Mouse (Mus musculus) neural tube, embryonic 12.5 days (tissue): ENCODE results near the gene Rtp1. TPM values are rescaled to one million over a fixed set of nuclear protein-coding genes. Genes with fewer than 3 reads are reported as not detected.
A peak's percentile ranks its signal among the peaks of the same experiment; 100 is the strongest.

Experiments
- ATAC-seq: fragments of 200-750 bp; cut with Nextera tagmentation; 2 replicates; pipeline ENCODE4 v1.8.0; 2017; ENCODE audit warnings: low read depth, mild to moderate bottlenecking, moderate TSS enrichment, moderate library complexity; ENCODE audit not compliant: low FRiP score
- H3K27ac ChIP-seq: fragments of 300-500 bp; sonication (generic); 2 replicates; pipeline ENCODE4 v1.5.1; 2016
- H3K27me3 ChIP-seq: fragments of 300-500 bp; sonication (generic); replicated peaks from 2 replicates; pipeline ENCODE4 v1.6.1; 2016; ENCODE audit warnings: mild to moderate bottlenecking
- H3K36me3 ChIP-seq: fragments of 300-500 bp; sonication (generic); 2 replicates; pipeline ENCODE4 v1.6.1; 2016; ENCODE audit warnings: mild to moderate bottlenecking
- H3K4me1 ChIP-seq: fragments of 300-500 bp; sonication (generic); 2 replicates; pipeline ENCODE4 v1.6.1; 2016
- H3K4me2 ChIP-seq: fragments of 300-500 bp; sonication (generic); replicated peaks from 2 replicates; pipeline ENCODE4 v1.6.1; 2016; ENCODE audit warnings: mild to moderate bottlenecking
- H3K4me3 ChIP-seq: fragments of 300-500 bp; sonication (generic); 2 replicates; pipeline ENCODE4 v1.5.1; 2016
- H3K9ac ChIP-seq: fragments of 300-500 bp; sonication (generic); 2 replicates; pipeline ENCODE4 v1.6.1; 2016; ENCODE audit warnings: mild to moderate bottlenecking
- H3K9me3 ChIP-seq: fragments of 300-500 bp; sonication (generic); 2 replicates; pipeline ENCODE4 v1.6.1; 2016; ENCODE audit warnings: mild to moderate bottlenecking
- WGBS: fragments of 180-500 bp; shearing (Covaris S2); methylation state at CpG from one replicate; pipeline ENCODE4 v1.1.7; 2016; 5-methylcytosine and 5-hydroxymethylcytosine counted together
- polyA plus RNA-seq: library from polyadenylated mRNA; unstranded; fragments of >200 nt; fragmentation: Nextera tagmentation; extraction: Ambion mirVana; gene quantifications from 2 replicates; pipeline ENCODE4 v1.2.1, GENCODE M21; 2016

The Rtp1 gene
- not detected in 2 replicates for polyA plus RNA-seq

DNA sequence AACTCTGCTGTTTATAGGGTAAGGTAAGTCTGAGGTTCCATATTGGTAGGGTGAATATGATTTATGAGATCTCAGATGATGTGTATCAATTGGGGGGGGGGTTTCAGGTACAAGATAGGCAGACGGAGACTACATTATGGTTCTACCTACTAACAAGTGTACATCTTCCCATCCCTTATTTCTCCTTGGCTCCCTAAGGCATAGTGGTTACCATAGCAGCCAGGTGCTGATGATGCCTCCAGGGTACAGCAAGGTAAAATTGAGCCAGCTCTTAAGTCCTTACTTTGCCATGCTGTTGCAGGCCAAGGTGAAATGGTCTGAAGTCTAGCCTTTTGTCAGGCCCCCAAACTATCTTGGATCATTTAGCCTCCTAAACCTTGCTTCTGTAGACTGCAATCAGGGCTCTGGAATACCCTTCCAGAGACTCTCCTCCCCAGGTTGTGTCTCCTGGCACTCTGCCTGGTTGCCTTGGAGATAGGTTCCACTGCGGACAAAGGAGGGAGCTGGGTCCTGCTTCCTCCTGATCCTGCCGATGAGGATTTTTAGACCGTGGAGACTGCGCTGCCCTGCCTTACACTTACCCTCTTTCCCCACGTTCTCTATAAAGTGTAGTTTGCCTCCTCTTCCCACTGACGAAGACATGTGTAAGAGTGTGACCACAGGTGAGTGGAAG is at the start of gene Rtp1:
Rtp1 (plus strand) TSS at position 487 of the 673 bp plus-strand sequence.
- H3K4me3 ChIP-seq, result no peak within 1 kb of the TSS
- H3K27me3 ChIP-seq, result no peaks in the 10 kb centered on the region
- H3K4me2 ChIP-seq, result no peak within 1 kb of the TSS
- 88% methylated on average over 7 of the region's 7 CpGs for WGBS
- H3K9me3 ChIP-seq, result no peaks in the 10 kb centered on the region
- no peak within 1 kb of the TSS for H3K9ac ChIP-seq
- no peak for ATAC-seq
- H3K36me3 ChIP-seq, result no peaks in the 10 kb centered on the region
- no peak within 1 kb of the TSS for H3K27ac ChIP-seq
- no peaks in the 10 kb centered on the region for H3K4me1 ChIP-seq

GRCm38 (mm10) chr16:23379536-23380230 is 49.2 kb upstream of the Rtp1 start:
- H3K36me3 ChIP-seq, result no peaks in the 10 kb centered on the region
- H3K9me3 ChIP-seq, result no peaks in the 10 kb centered on the region
- no peaks in the 10 kb centered on the region for H3K27me3 ChIP-seq
- H3K27ac ChIP-seq, result no peak overlapping the region
- no peak for ATAC-seq
- WGBS, result 79% methylated on average over 3 of the region's 3 CpGs
- no peak overlapping the region for H3K4me3 ChIP-seq
- no peaks in the 10 kb centered on the region for H3K4me1 ChIP-seq
- H3K9ac ChIP-seq, result no peak overlapping the region
- H3K4me2 ChIP-seq, result no peak overlapping the region

DNA sequence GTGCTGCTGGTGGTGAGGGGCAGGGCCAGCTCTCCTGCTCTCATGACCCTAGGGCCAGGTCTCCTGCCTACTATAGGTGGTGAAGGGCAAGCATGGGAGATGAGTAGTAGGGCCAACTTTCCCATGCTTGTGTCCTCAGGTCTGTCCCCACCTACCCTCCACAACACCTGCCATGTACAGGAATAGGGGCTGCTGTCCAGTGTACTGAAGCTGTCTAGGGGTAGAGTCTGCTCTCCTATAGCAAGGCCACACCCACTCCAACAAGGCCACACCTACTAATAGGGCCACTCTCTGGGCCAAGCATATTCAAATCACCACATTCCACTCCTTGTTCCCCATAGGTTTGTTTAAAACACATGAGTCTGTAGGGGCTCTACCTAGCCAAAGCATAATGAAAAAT is 44.6 kb upstream of the Rtp1 start:
- Histone ChIP-seq H3K36me3 (no peaks in the 10 kb centered on the region), H3K27me3 (no peaks in the 10 kb centered on the region), H3K4me1 (no peaks in the 10 kb centered on the region), H3K9ac (no peak overlapping the region), H3K27ac (no peak overlapping the region), H3K9me3 (no peaks in the 10 kb centered on the region), H3K4me3 (no peak overlapping the region), H3K4me2 (no peak overlapping the region)
- ATAC-seq, result no peak

GRCm38 (mm10) chr16:23397931-23398330 is 31.0 kb upstream of the Rtp1 start:
- Histone ChIP-seq H3K4me2 (no peak overlapping the region), H3K36me3 (no peaks in the 10 kb centered on the region), H3K9ac (no peak overlapping the region), H3K4me1 (no peaks in the 10 kb centered on the region), H3K4me3 (no peak overlapping the region), H3K27ac (no peak overlapping the region), H3K27me3 (no peaks in the 10 kb centered on the region), H3K9me3 (no peaks in the 10 kb centered on the region)
- no peak for ATAC-seq
- WGBS, result 93% methylated on average over 5 of the region's 5 CpGs

DNA sequence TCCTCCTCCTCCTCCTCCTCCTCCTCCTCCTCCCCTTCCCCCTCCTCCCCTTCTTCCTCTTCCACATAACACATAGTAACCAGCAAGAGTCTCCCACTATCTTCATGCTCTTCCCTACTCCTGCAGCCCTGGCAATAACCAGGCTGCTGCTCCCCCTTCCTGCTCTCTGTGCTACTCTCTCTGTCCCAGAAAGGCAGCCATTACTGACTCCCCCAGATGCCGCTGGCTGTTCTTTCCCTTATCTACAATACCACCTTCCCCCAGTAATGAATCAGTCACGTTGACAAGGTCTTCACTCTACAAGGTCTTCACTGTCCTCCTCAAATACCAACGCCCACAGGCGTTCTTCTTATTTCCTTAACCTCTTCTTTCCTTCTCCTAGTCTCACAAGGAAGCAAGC is 27.5 kb upstream of the Rtp1 start:
- no peak overlapping the region for H3K4me3 ChIP-seq
- ATAC-seq, result no peak
- no peaks in the 10 kb centered on the region for H3K9me3 ChIP-seq
- no peak overlapping the region for H3K27ac ChIP-seq
- H3K9ac ChIP-seq, result no peak overlapping the region
- H3K4me2 ChIP-seq, result no peak overlapping the region
- no peaks in the 10 kb centered on the region for H3K27me3 ChIP-seq
- H3K4me1 ChIP-seq, result no peaks in the 10 kb centered on the region
- 62% methylated on average over 4 of the region's 4 CpGs for WGBS
- no peaks in the 10 kb centered on the region for H3K36me3 ChIP-seq

DNA sequence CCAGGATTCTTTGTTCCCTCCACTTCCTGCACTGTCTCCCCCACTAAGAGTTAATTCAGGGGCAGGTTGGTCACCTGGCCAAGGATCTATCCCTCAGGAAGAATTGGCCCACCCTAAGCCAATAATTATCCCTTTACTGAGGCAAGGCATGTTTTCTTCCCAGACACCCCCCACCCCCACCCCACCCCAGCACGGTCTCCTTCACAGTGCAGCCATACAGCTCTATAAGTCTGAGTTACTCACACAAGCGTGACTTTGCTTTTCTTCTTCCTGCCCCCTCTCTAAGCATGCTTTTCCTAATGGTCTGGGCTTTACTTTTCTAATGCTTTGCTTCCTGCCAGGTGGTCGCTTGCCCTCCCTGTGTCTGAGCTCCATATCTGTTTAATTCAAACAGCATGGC is 27.0 kb upstream of the Rtp1 start:
- H3K4me3 ChIP-seq, result no peak overlapping the region
- no peak overlapping the region for H3K4me2 ChIP-seq
- H3K4me1 ChIP-seq, result no peaks in the 10 kb centered on the region
- no peaks in the 10 kb centered on the region for H3K9me3 ChIP-seq
- WGBS, result 68% methylated on average over 3 of the region's 3 CpGs
- no peak overlapping the region for H3K9ac ChIP-seq
- no peaks in the 10 kb centered on the region for H3K27me3 ChIP-seq
- ATAC-seq, result no peak
- no peak overlapping the region for H3K27ac ChIP-seq
- H3K36me3 ChIP-seq, result no peaks in the 10 kb centered on the region

- no peak overlapping the region for H3K27ac ChIP-seq
- WGBS, result 52% methylated on average over 8 of the region's 8 CpGs
- no peak overlapping the region for H3K9ac ChIP-seq
- H3K4me1 ChIP-seq, result no peaks in the 10 kb centered on the region
- peak; percentile 50; the same call in 1 of the 2 replicates for ATAC-seq
- H3K36me3 ChIP-seq, result no peaks in the 10 kb centered on the region
- H3K9me3 ChIP-seq, result no peaks in the 10 kb centered on the region
- no peak overlapping the region for H3K4me2 ChIP-seq
- no peak overlapping the region for H3K4me3 ChIP-seq
- H3K27me3 ChIP-seq, result no peaks in the 10 kb centered on the region
Measured at GRCm38 (mm10) chr16:23403008-23403755, 25.8 kb upstream of the Rtp1 start.

DNA sequence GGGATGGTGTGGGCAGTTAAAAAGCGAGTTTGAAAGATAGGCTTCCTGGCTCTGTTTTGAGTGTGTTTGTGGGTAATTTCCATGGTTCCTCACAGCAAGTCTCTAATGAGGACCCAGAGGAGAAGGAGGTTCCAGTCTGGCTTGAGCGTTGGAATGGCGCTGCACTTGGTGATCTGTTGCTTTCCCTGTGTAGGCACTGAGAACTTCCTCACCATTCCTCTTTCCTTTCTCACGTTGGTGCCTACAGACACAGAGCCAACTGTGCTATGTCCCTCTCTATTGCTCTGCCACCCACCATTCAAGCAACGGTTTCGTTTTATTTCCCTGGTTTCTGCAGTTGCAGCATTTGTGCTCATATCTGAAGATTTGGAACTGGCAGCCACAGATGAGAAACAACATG is 16.0 kb upstream of the Rtp1 start:
- Histone ChIP-seq H3K4me3 (no peak overlapping the region), H3K9ac (no peak overlapping the region), H3K4me1 (peaks cover 10% of the 10 kb centered on the region), H3K36me3 (no peaks in the 10 kb centered on the region), H3K9me3 (no peaks in the 10 kb centered on the region), H3K27me3 (no peaks in the 10 kb centered on the region), H3K27ac (no peak overlapping the region), H3K4me2 (no peak overlapping the region)
- WGBS, result 80% methylated on average over 6 of the region's 6 CpGs
- ATAC-seq, result no peak

GRCm38 (mm10) chr16:23416261-23416656 is 12.7 kb upstream of the Rtp1 start:
- 37% methylated on average over 10 of the region's 10 CpGs for WGBS
- Histone ChIP-seq H3K4me1 (peaks cover 12% of the 10 kb centered on the region), H3K27me3 (no peaks in the 10 kb centered on the region), H3K36me3 (no peaks in the 10 kb centered on the region), H3K4me2 (peak overlapping the region; percentile 36), H3K4me3 (no peak overlapping the region), H3K27ac (no peak overlapping the region), H3K9ac (no peak overlapping the region), H3K9me3 (no peaks in the 10 kb centered on the region)
- 0 out of 2 replicates have a peak, but pooled peaks have one; percentile 19 for ATAC-seq

GRCm38 (mm10) chr16:23416657-23417293 is 12.2 kb upstream of the Rtp1 start:
- Histone ChIP-seq H3K4me3 (no peak overlapping the region), H3K9me3 (no peaks in the 10 kb centered on the region), H3K9ac (no peak overlapping the region), H3K4me2 (peak overlapping the region; percentile 36), H3K36me3 (no peaks in the 10 kb centered on the region), H3K4me1 (peaks cover 12% of the 10 kb centered on the region), H3K27me3 (no peaks in the 10 kb centered on the region), H3K27ac (no peak overlapping the region)
- peak; percentile 45; the same call in 1 of the 2 replicates for ATAC-seq
- 49% methylated on average over 9 of the region's 9 CpGs for WGBS

- Histone ChIP-seq H3K9ac (no peak overlapping the region), H3K4me2 (no peak overlapping the region), H3K27ac (no peak overlapping the region), H3K4me3 (no peak overlapping the region), H3K4me1 (peaks cover 12% of the 10 kb centered on the region), H3K9me3 (no peaks in the 10 kb centered on the region), H3K36me3 (no peaks in the 10 kb centered on the region), H3K27me3 (no peaks in the 10 kb centered on the region)
- 54% methylated on average over 13 of the region's 13 CpGs for WGBS
- ATAC-seq, result peak; percentile 52; the same call in 1 of the 2 replicates
Measured at GRCm38 (mm10) chr16:23417456-23418240, 11.3 kb upstream of the Rtp1 start.
